Mouse (Mus musculus) frontal cortex, postnatal 14 days (tissue): Measurements from ENCODE around the gene Gm884.
A peak's percentile ranks its signal among the peaks of the same experiment; 100 is the strongest.

Experiments
- DNase-seq, 2 experiments: peaks; one replicate each; pipeline ENCODE4 v3.0.0; 2022; ENCODE audit warnings: low spot score in 2 of 2

The Gm884 gene

DNA sequence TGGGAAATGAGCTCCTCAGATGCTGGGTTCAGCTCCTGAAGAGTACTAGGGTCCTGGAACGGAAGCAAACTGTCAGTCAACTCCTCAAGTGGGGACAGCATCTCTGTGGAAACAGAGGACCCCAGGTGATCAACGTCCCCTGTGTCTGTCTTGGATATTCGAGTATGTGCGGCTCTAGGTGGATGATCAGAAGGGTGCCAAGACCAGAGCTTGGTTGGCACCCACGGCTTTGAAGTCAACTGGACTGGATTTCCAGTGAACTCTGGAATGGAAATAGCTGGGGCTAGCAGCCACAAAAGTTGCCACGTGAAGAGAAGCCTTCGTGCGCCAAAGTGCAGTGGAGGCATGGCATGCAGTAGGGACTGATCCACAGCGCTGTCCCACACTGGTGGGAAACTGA is at the start of gene Gm884:
Gene Gm884, minus strand, starts transcription at position 101 of the 400 bp plus-strand sequence.
- no peak for DNase-seq

- DNase-seq = no peak
Observed at GRCm38 (mm10) chr11:103666907-103667426, 46.0 kb upstream of the Gm884 start.

GRCm38 (mm10) chr11:103666181-103666906 is 45.4 kb upstream of the Gm884 start:
- peak; percentile 67 to 88 for DNase-seq

- DNase-seq = no peak
Observed at GRCm38 (mm10) chr11:103665695-103666094, 44.8 kb upstream of the Gm884 start.

GRCm38 (mm10) chr11:103663119-103663518 is 42.2 kb upstream of the Gm884 start:
- no peak for DNase-seq

GRCm38 (mm10) chr11:103662546-103662945 is 41.6 kb upstream of the Gm884 start:
- peak; percentile 56 to 75 for DNase-seq

DNA sequence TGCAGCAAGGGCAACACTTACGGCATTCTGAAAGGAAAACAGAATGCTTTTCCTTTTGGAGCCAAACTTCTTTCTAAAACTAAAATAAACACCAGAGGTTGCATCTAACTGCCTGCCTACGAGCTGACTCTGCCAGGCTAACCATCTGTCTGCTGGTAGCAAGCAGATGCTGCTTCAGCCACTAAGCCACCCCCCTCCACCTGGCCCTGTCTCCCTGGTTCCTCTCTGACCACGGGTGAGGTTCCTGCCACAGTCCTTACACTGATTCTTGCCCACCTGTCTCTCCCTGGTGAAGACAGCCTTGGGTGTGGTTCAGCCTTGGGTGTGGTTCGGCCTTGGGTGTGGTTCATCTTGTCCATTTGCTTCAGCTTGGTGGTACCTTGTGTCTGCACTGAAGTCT is 40.9 kb upstream of the Gm884 start:
- DNase-seq = no peak

DNA sequence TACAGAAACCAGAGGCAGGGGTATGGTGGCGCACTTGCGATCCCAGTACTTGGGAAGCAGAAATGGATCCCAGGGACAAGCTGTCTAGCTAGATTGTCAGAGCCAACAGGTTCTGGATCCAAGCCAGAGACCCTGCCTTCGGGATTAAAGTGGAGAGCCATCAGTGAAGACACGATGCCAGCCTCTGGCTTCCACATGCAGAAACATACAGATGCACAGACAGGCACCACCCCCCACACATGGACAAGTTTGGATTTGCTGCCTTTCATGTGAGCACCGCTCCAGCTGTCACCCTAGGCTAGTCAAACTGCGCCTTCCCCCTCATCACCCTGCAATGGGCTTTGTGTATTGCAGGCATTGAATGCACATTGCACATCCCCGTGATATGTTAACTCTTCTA is 37.2 kb upstream of the Gm884 start:
- DNase-seq = no peak

DNA sequence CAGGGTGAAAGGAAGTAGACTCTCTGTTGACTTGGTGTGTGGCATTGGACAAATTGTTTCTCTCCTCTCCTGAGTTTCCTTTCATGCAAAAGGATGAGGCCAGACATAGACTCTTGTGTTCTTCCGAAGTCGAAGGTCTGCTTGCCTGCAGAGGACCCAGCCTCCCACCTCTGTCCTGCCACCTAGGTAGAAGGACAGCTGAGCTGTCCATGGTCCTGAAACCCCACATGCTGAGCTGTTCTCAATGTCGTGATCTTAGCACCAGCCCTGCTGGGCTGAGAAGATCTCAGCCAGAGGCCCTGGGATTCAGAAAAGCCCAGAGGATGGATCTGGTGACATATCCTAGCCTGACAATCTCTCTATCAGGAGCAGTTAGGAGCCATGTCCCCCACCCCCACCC is 35.6 kb upstream of the Gm884 start:
- DNase-seq = no peak

GRCm38 (mm10) chr11:103653359-103653965 is 32.5 kb upstream of the Gm884 start:
- DNase-seq = peak in 1 of 2 experiments; percentile 52

- no peak for DNase-seq
Observed at GRCm38 (mm10) chr11:103651426-103651825, 30.5 kb upstream of the Gm884 start.

DNA sequence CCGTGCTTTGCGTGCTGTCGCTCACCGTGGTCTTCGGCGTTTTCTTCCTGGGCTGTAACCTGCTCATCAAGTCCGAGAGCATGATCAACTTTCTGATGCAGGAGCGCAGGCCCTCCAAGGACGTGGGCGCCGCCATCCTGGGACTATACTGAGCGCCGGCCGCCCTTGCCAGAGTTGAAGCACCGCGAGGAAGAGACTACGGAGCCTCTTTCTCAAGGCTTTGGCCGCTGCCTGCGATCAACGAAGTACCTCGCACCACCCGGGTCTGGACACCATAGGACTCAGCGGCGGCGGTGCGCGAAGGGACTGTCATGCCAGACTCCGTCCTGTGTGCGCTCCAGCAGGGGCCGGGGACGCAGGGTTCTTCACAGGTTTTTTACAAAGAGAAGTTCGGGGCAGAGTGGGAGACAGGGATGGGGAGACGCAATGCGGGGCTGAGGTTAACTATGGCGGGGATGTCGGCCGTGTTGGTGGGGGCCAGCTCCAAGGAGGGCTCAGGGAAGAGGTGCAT is 29.1 kb upstream of the Gm884 start:
- DNase-seq = no peak

GRCm38 (mm10) chr11:103649301-103649982 is 28.5 kb upstream of the Gm884 start, which contains the start of gene Rprml:
Gene Rprml (plus strand): TSS chr11:103649570.
- DNase-seq = peak; percentile 73 to 77

GRCm38 (mm10) chr11:103648656-103649055 is 27.7 kb upstream of the Gm884 start:
- DNase-seq = peak in 1 of 2 experiments; percentile 8

DNA sequence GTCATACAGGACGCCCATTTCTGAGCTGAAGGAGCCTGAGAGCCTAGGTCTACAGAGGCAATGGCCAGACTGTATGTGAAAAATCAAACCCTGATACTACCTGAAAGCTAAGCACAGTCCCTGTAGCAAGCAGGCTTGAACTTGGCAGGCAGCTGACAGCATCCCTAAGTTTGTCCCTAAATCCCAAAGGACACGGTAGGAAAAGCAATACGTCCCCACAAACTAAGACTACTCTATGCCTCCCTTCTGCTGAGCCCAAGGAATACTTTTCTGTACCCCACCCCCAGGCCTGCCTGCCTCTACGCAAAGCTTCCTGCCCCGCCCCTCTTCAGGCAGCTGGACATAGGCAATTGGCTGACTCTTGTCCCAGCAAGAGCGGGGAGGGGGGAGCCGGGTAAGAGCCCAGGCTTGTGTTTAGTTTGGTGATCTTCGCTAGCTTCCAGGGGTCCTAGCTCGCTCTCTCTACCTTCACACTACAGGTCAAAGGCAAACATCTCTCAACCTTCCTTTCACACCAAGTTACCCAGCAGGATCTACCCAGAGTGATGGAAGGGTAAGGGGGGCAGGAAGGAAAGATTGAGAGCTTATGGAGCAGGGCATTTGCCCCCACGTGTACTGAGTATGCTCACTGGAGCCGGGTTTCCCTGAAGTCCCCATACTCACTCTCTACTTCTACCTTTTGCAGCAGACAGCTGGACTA is 27.1 kb upstream of the Gm884 start:
- DNase-seq = peak in 1 of 2 experiments; percentile 4

- no peak for DNase-seq
Observed at GRCm38 (mm10) chr11:103646301-103646700, 25.4 kb upstream of the Gm884 start.

- no peak for DNase-seq
Observed at GRCm38 (mm10) chr11:103645731-103646130, 24.8 kb upstream of the Gm884 start.

DNA sequence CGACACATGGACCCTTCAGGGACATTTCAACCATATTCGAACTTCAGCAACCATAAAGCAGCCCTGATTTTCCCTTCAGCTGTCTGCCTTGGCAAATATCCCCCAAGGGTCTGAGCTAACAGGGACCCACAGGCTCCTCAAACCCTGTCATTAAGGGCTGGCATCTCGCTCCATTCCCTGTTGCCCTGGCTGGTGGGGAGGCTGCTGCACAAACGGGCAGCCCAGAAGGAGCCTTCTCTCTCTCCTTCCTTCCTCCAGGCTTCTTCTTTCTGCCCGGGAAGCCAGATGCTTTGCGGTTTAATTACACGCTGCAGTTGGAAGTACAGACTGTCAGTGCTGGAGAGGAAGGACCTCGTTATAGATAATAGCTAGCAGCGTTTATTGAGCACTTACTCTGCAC is 22.3 kb upstream of the Gm884 start:
- no peak for DNase-seq

DNA sequence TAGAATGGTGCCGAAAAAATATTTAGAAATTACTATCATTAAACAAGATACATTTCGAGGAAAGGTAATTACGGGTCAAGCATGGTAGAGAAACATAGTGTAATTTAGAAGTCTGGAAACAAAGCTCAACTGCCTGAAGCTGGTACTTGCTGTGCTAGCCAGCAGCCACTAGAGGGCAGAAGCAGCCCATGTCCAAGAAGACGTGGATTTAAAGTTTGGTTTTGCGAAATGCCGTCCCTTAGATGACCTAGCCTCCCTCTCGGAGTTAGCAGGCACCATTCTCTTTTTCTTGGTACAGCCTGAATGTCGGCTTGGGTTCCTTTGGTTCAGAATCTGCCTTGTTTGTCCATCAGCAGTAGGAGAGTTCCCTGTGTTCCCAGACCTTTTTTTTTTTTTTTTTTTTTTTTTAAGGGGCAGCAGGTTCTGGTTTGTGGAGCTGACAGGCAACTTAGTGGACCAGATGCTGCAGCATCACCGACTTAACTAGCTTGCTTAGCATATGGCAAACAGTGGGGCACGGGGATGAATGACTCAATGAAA is 18.5 kb upstream of the Gm884 start:
- peak in 1 of 2 experiments; percentile 63 for DNase-seq

- DNase-seq = no peak
Observed at GRCm38 (mm10) chr11:103638790-103639189, 17.9 kb upstream of the Gm884 start, which contains the start of gene Lyzl6. Gene Lyzl6 (minus strand): TSS chr11:103638890.

- DNase-seq = no peak
Observed at GRCm38 (mm10) chr11:103636261-103636660, 15.3 kb upstream of the Gm884 start.
